In the genomic region with DNA sequence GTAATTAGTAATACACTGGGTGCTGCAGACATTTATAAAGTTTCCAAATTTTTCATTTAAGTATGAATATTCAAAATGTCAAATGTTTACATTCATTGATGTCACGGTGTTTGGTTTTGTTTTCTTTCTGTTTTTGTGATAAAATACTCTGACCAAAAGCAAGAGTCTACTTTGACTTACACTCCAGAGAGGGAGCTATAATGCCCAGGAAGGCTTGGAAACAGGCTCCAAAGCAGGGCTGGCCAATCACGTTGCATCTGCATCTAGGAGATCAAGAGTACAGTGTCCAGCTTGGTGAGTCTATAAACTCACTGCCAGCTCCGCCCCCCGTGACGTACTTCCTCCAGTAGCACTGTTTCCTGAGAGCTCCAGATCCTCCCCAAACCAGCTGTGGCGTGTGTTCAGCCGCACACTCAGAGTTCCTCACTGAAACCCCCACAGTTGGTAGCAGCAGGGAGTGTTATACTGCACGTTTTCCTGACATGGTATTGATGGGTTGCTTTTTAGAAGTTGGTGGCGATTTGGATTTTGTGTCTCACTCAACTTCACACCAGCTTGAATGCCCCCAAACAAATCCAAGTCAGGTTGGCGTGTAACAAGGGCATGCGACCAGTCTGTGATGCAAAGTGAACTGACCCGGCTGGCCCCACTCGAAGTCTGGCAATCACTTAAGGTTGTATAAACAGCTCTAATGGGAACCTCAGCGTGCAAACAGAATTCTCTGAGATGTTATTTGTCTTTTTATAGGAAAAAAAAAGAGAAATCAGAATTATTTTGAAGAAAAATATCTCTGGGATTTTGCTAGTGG, we compare ENCODE assay signal across 8 mouse cellular contexts.
DNase-seq lines count a peak whose midpoint lies in the region; ATAC-seq and TF ChIP-seq lines count a peak whose summit lies in the region.

No protein-coding gene starts in this region.

- no peaks in the 10 kb centered on the region for H3K27me3 ChIP-seq in embryonic facial prominence, embryonic 15.5 days
- no peaks in the 10 kb centered on the region for H3K27me3 ChIP-seq in liver, adult 2 months (ENCODE audit: control insufficient read depth, insufficient read depth, low read length)
- no peaks in the 10 kb centered on the region for H3K27me3 ChIP-seq in stomach, embryonic 14.5 days (ENCODE audit: control insufficient read depth, insufficient read depth, low read length)
- no peaks in the 10 kb centered on the region for H3K27me3 ChIP-seq in forebrain, embryonic 16.5 days (replicated peaks; ENCODE audit: control insufficient read depth, insufficient read depth, low read length)

- WGBS in embryonic facial prominence, embryonic 15.5 days = 67% methylated on average over 14 of the region's 14 CpGs
- WGBS in liver, adult 2 months = 81% methylated on average over 14 of the region's 14 CpGs
- 44% methylated on average over 14 of the region's 14 CpGs for WGBS in stomach, embryonic 14.5 days
- WGBS in forebrain, embryonic 16.5 days = 80% methylated on average over 14 of the region's 14 CpGs

- no peaks in the 10 kb centered on the region for H3K79me2 ChIP-seq in liver, adult 2 months (ENCODE audit: control insufficient read depth, insufficient read depth, low read length)

- no peak for TF ChIP-seq POLR2A in liver, adult 2 months (IDR thresholded peaks at IDR 0.05; ENCODE audit: extremely low read depth, insufficient read depth, low read length)

- H3K27ac ChIP-seq in embryonic facial prominence, embryonic 15.5 days (replicated peaks) = no peak overlapping the region
- H3K27ac ChIP-seq in liver, adult 2 months (replicated peaks; ENCODE audit: insufficient read depth, low read depth, low read length) = no peak overlapping the region; the same call in 1 of the 2 replicates
- peak overlapping the region; percentile 44; the same call in 1 of the 2 replicates for H3K27ac ChIP-seq in stomach, embryonic 14.5 days (ENCODE audit: low read length)
- no peak overlapping the region for H3K27ac ChIP-seq in forebrain, embryonic 16.5 days (ENCODE audit: low read length)

- no peak for ATAC-seq in embryonic facial prominence, embryonic 15.5 days (ENCODE audit: insufficient number of reproducible peaks, low FRiP score, low TSS enrichment, low read depth)
- ATAC-seq in stomach, embryonic 14.5 days (ENCODE audit: insufficient number of reproducible peaks, insufficient read depth, low FRiP score, low read depth) = peak; percentile 65; the same call in 1 of the 2 replicates
- no peak for ATAC-seq in forebrain, embryonic 16.5 days

- H3K9ac ChIP-seq in embryonic facial prominence, embryonic 15.5 days = no peak overlapping the region
- H3K9ac ChIP-seq in liver, adult 2 months (ENCODE audit: low read depth, low read length) = 0 out of 2 replicates have a peak overlapping the region, but pooled peaks have one; percentile 14
- no peak overlapping the region for H3K9ac ChIP-seq in stomach, embryonic 14.5 days (replicated peaks; ENCODE audit: low read depth, low read length)
- no peak overlapping the region for H3K9ac ChIP-seq in forebrain, embryonic 16.5 days (replicated peaks; ENCODE audit: low read depth, low read length)

- H3K4me1 ChIP-seq in embryonic facial prominence, embryonic 15.5 days = peaks cover 7% of the 10 kb centered on the region
- H3K4me1 ChIP-seq in liver, adult 2 months (ENCODE audit: control insufficient read depth, insufficient read depth, low read length) = no peaks in the 10 kb centered on the region
- H3K4me1 ChIP-seq in stomach, embryonic 14.5 days (ENCODE audit: control insufficient read depth, insufficient read depth, low read length) = no peaks in the 10 kb centered on the region
- no peaks in the 10 kb centered on the region for H3K4me1 ChIP-seq in forebrain, embryonic 16.5 days (replicated peaks; ENCODE audit: control insufficient read depth, insufficient read depth, low read length)

- H3K4me2 ChIP-seq in embryonic facial prominence, embryonic 15.5 days (replicated peaks) = peak overlapping the region; percentile 30; the same call in 1 of the 2 replicates
- H3K4me2 ChIP-seq in stomach, embryonic 14.5 days (replicated peaks; ENCODE audit: low read depth, low read length) = no peak overlapping the region
- H3K4me2 ChIP-seq in forebrain, embryonic 16.5 days (ENCODE audit: low read length) = no peak overlapping the region

- no peak overlapping the region for H3K4me3 ChIP-seq in embryonic facial prominence, embryonic 15.5 days (replicated peaks)
- H3K4me3 ChIP-seq in liver, adult 2 months (ENCODE audit: insufficient read depth, low read depth, low read length) = no peak overlapping the region
- no peak overlapping the region for H3K4me3 ChIP-seq in stomach, embryonic 14.5 days (ENCODE audit: low read depth, low read length)
- no peak overlapping the region for H3K4me3 ChIP-seq in forebrain, embryonic 16.5 days (replicated peaks; ENCODE audit: low read length)

- peak; percentile 28 for DNase-seq in retina, embryonic 14.5 days (ENCODE audit: low spot score)
- no peak for DNase-seq in retina, postnatal 1 day
- peak; percentile 19 for DNase-seq in liver, adult 2 months (ENCODE audit: extremely low read depth, low read depth, low spot score)
- DNase-seq in cerebellum, adult 8-10 months = no peak
- DNase-seq in left cerebral cortex, adult 9 months (ENCODE audit: low spot score in 2 of 2) = no peak

- no peaks in the 10 kb centered on the region for H3K9me3 ChIP-seq in embryonic facial prominence, embryonic 15.5 days (replicated peaks)
- H3K9me3 ChIP-seq in stomach, embryonic 14.5 days (ENCODE audit: control insufficient read depth, low read depth, low read length) = no peaks in the 10 kb centered on the region
- no peaks in the 10 kb centered on the region for H3K9me3 ChIP-seq in forebrain, embryonic 16.5 days (ENCODE audit: control insufficient read depth, low read length)

- H3K36me3 ChIP-seq in embryonic facial prominence, embryonic 15.5 days = 0 out of 2 replicates have a peak, but pooled peaks cover 2% of the 10 kb centered on the region
- peaks cover 8% of the 10 kb centered on the region; the same call in 1 of the 2 replicates for H3K36me3 ChIP-seq in liver, adult 2 months (ENCODE audit: control insufficient read depth, insufficient read depth, low read length)
- H3K36me3 ChIP-seq in stomach, embryonic 14.5 days (ENCODE audit: control insufficient read depth, insufficient read depth, low read length) = no peaks in the 10 kb centered on the region
- H3K36me3 ChIP-seq in forebrain, embryonic 16.5 days (ENCODE audit: control insufficient read depth, insufficient read depth) = peaks cover 3% of the 10 kb centered on the region; the same call in 1 of the 2 replicates

- no peak for TF ChIP-seq CTCF in liver, adult 2 months (IDR thresholded peaks at IDR 0.05; ENCODE audit: low read depth, low read length)

Comparison
In these comparisons a context has a peak if more than half of its experiments do, and no peak if none do; other contexts are left out.
1. DNase-seq: peak in retina, embryonic 14.5 days (single experiment) and liver, adult 2 months (single experiment); none in retina, postnatal 1 day (single experiment), cerebellum, adult 8-10 months (single experiment) and left cerebral cortex, adult 9 months (0 of 2).